8 mouse cellular contexts compared by ENCODE assay signal in the genomic region with DNA sequence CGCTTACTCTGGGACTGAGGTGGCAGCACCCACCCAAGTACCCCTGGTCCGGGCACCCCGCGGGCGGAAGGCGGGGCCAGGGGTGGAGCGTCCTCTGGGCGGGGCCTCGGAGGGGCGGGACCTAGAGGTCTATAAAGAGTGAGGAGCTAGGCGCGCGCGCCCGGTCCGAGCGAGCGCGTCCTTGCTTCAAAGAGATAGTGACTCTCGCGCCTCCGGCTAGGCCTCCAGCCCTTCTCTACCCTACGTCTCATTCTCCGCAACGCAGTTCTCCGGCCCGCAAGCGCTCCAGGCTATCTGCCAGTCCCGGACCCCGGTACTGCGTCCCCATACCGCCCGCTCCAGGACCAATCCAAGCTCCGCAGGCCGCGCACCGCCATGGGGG. TPM values are rescaled to one million over a fixed set of nuclear protein-coding genes. Genes with fewer than 3 reads are reported as not detected.
DNase-seq lines count a peak whose midpoint lies in the region; ATAC-seq and TF ChIP-seq lines count a peak whose summit lies in the region.

A gene (plus strand): TSS at position 114 of the 382 bp plus-strand sequence.

- H3K4me1 ChIP-seq in ES-Bruce4 (ENCODE audit: control insufficient read depth, insufficient read depth, low read length) = no peaks in the 10 kb centered on the region
- H3K4me1 ChIP-seq in forebrain, embryonic 13.5 days = peaks cover 34% of the 10 kb centered on the region
- H3K4me1 ChIP-seq in heart, embryonic 16.5 days (ENCODE audit: control insufficient read depth, insufficient read depth, low read length) = peaks cover 65% of the 10 kb centered on the region
- peaks cover 67% of the 10 kb centered on the region for H3K4me1 ChIP-seq in liver, embryonic 13.5 days (replicated peaks)
- peaks cover 39% of the 10 kb centered on the region for H3K4me1 ChIP-seq in stomach, embryonic 15.5 days

- ATAC-seq in cerebellum, adult (ENCODE audit: insufficient number of reproducible peaks, low FRiP score, low TSS enrichment) = peak; percentile 49; the same call in 1 of the 2 replicates
- peak; percentile 85 for ATAC-seq in forebrain, embryonic 13.5 days
- peak; percentile 85 for ATAC-seq in heart, embryonic 16.5 days (replicated peaks; ENCODE audit: extremely low read depth, insufficient read depth, low FRiP score)
- peak; percentile 82 for ATAC-seq in liver, embryonic 13.5 days (ENCODE audit: low read depth)
- ATAC-seq in stomach, embryonic 15.5 days (ENCODE audit: insufficient read depth, low FRiP score, low read depth) = peak; percentile 79

- peak within 1 kb of the TSS; percentile 91 for H3K4me2 ChIP-seq in forebrain, embryonic 13.5 days
- peak within 1 kb of the TSS; percentile 94 for H3K4me2 ChIP-seq in heart, embryonic 16.5 days (ENCODE audit: low read depth, low read length)
- peak within 1 kb of the TSS; percentile 95 for H3K4me2 ChIP-seq in liver, embryonic 13.5 days
- peak within 1 kb of the TSS; percentile 85 for H3K4me2 ChIP-seq in stomach, embryonic 15.5 days

- no peak for TF ChIP-seq EP300 in ES-Bruce4 (IDR thresholded peaks at IDR 0.05; ENCODE audit: insufficient read depth, low read depth, low read length)

- DNase-seq in kidney, postnatal 25 days = peak; percentile 91 to 93
- DNase-seq in liver, embryonic 13.5 days = peak; percentile 77
- DNase-seq in neural tube, embryonic 10.5 days (ENCODE audit: extremely low spot score, low spot score) = peak; percentile 87

- no peak for TF ChIP-seq CTCF in ES-Bruce4 (IDR thresholded peaks at IDR 0.05; ENCODE audit: low read depth, low read length)

- no peaks in the 10 kb centered on the region for H3K27me3 ChIP-seq in ES-Bruce4 (ENCODE audit: control insufficient read depth, insufficient read depth, low read length, poor library complexity, severe bottlenecking)
- no peaks in the 10 kb centered on the region for H3K27me3 ChIP-seq in forebrain, embryonic 13.5 days
- no peaks in the 10 kb centered on the region for H3K27me3 ChIP-seq in heart, embryonic 16.5 days (ENCODE audit: control insufficient read depth, insufficient read depth, low read length)
- no peaks in the 10 kb centered on the region for H3K27me3 ChIP-seq in liver, embryonic 13.5 days
- H3K27me3 ChIP-seq in stomach, embryonic 15.5 days (replicated peaks) = no peaks in the 10 kb centered on the region

- TF ChIP-seq POLR2A in ES-Bruce4 (IDR thresholded peaks at IDR 0.05; ENCODE audit: insufficient read depth, low read length) = peak; percentile 96

- peak within 1 kb of the TSS; percentile 33 for H3K27ac ChIP-seq in ES-Bruce4 (ENCODE audit: insufficient read depth, low read length)
- peak within 1 kb of the TSS; percentile 82 for H3K27ac ChIP-seq in forebrain, embryonic 13.5 days
- H3K27ac ChIP-seq in heart, embryonic 16.5 days (ENCODE audit: low read length) = peak within 1 kb of the TSS; percentile 96
- peak within 1 kb of the TSS; percentile 89 for H3K27ac ChIP-seq in liver, embryonic 13.5 days
- H3K27ac ChIP-seq in stomach, embryonic 15.5 days = peak within 1 kb of the TSS; percentile 92

- no peaks in the 10 kb centered on the region for H3K9me3 ChIP-seq in ES-Bruce4 (replicated peaks; ENCODE audit: control insufficient read depth, insufficient read depth, low read length, poor library complexity, severe bottlenecking)
- H3K9me3 ChIP-seq in forebrain, embryonic 13.5 days (replicated peaks) = no peaks in the 10 kb centered on the region
- H3K9me3 ChIP-seq in heart, embryonic 16.5 days (replicated peaks; ENCODE audit: control insufficient read depth, low read length) = no peaks in the 10 kb centered on the region
- no peaks in the 10 kb centered on the region for H3K9me3 ChIP-seq in liver, embryonic 13.5 days (replicated peaks)
- H3K9me3 ChIP-seq in stomach, embryonic 15.5 days = no peaks in the 10 kb centered on the region

- under 1% methylated on average over 37 of the region's 37 CpGs for WGBS in forebrain, embryonic 13.5 days
- WGBS in heart, embryonic 16.5 days = under 1% methylated on average over 36 of the region's 37 CpGs
- WGBS in liver, embryonic 13.5 days (ENCODE audit: insufficient replicate concordance) = under 1% methylated on average over 37 of the region's 37 CpGs
- under 1% methylated on average over 37 of the region's 37 CpGs for WGBS in stomach, embryonic 15.5 days

- peak within 1 kb of the TSS; percentile 89 for H3K4me3 ChIP-seq in ES-Bruce4 (ENCODE audit: low read depth, low read length)
- H3K4me3 ChIP-seq in forebrain, embryonic 13.5 days = peak within 1 kb of the TSS; percentile 76
- peak within 1 kb of the TSS; percentile 88 for H3K4me3 ChIP-seq in heart, embryonic 16.5 days (ENCODE audit: low read length)
- H3K4me3 ChIP-seq in liver, embryonic 13.5 days (replicated peaks) = peak within 1 kb of the TSS; percentile 79
- peak within 1 kb of the TSS; percentile 82 for H3K4me3 ChIP-seq in stomach, embryonic 15.5 days (replicated peaks)

- peak within 1 kb of the TSS; percentile 93 for H3K9ac ChIP-seq in ES-Bruce4 (ENCODE audit: low read depth, poor library complexity, severe bottlenecking)
- peak within 1 kb of the TSS; percentile 93 for H3K9ac ChIP-seq in forebrain, embryonic 13.5 days
- H3K9ac ChIP-seq in heart, embryonic 16.5 days (ENCODE audit: low read length) = peak within 1 kb of the TSS; percentile 97
- peak within 1 kb of the TSS; percentile 83 for H3K9ac ChIP-seq in liver, embryonic 13.5 days
- H3K9ac ChIP-seq in stomach, embryonic 15.5 days = peak within 1 kb of the TSS; percentile 94

- H3K36me3 ChIP-seq in ES-Bruce4 (ENCODE audit: control insufficient read depth, insufficient read depth, low read length, poor library complexity, severe bottlenecking) = peaks cover 28% of the 10 kb centered on the region
- 0 out of 2 replicates have a peak, but pooled peaks cover 4% of the 10 kb centered on the region for H3K36me3 ChIP-seq in forebrain, embryonic 13.5 days (ENCODE audit: poor library complexity, severe bottlenecking)
- no peaks in the 10 kb centered on the region for H3K36me3 ChIP-seq in heart, embryonic 16.5 days (ENCODE audit: control insufficient read depth, insufficient read depth)
- H3K36me3 ChIP-seq in liver, embryonic 13.5 days = no peaks in the 10 kb centered on the region
- H3K36me3 ChIP-seq in stomach, embryonic 15.5 days = no peaks in the 10 kb centered on the region

RNA-seq across cellular contexts. Expression of the gene that starts here (rescaled TPM):
- polyA plus RNA-seq in ES-Bruce4 (2011; ENCODE audit: insufficient read depth, insufficient read length, low read depth, missing spikeins) = 392 and 406 TPM in 2 replicates
- 217 and 236 TPM in 2 replicates for polyA plus RNA-seq in forebrain, embryonic 13.5 days (2015; fragmentation: Nextera tagmentation; extraction: Ambion mirVana)
- 878 and 900 TPM in 2 replicates for polyA plus RNA-seq in heart, embryonic 16.5 days (2015; fragmentation: Nextera tagmentation; extraction: Ambion mirVana)
- 130 and 131 TPM in 2 replicates for polyA plus RNA-seq in liver, embryonic 13.5 days (2015; fragmentation: Nextera tagmentation; extraction: Ambion mirVana)
- 551 and 575 TPM in 2 replicates for polyA plus RNA-seq in stomach, embryonic 15.5 days (2015; fragmentation: Nextera tagmentation; extraction: Ambion mirVana)

Comparison
In these comparisons a context has a peak if more than half of its experiments do, and no peak if none do; other contexts are left out.
1. Peak in every context shown above with its lines: DNase-seq, ATAC-seq, H3K4me3 ChIP-seq and H3K27ac ChIP-seq.
2. H3K27ac ChIP-seq: peak in every context shown above with its lines; median percentile 96 in heart, embryonic 16.5 days; 92 in stomach, embryonic 15.5 days; 89 in liver, embryonic 13.5 days; 82 in forebrain, embryonic 13.5 days; 33 in ES-Bruce4.